Mouse (Mus musculus): ENCODE results near the gene Meis2. TPM values are rescaled to one million over a fixed set of nuclear protein-coding genes. Genes with fewer than 3 reads are reported as not detected.

Meis2 gene
- polyA plus RNA-seq, 1 experiment from 2014 or later: 13.1 TPM

DNA sequence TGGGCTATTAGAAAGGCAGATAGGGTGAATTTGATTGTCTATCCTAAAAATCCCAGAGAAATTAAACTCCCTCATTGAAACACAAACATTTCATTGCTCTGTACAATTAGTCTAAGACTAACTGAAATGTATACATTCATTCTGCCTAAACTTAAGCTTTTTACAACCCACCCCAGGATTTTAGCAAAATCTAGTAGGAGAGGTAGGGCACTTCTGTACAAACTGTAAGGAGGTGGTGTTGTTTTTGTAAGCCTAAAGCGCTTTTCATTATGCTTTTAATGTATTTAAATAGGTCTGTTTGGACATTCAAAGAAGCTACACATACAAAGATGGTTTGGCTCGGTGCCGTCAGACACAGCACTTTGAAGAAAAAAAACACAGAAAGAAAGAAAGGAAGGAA, 8.4 kb upstream of the Meis2 start:
- Histone ChIP-seq H3K27me3 (replicated peaks; ENCODE audit: control insufficient read depth, insufficient read depth, low read length) (peaks cover 66% of the 10 kb centered on the region), H3K4me1 (replicated peaks; ENCODE audit: control insufficient read depth, insufficient read depth, low read length) (no peaks in the 10 kb centered on the region; the same call in 1 of the 2 replicates), H3K9me3 (ENCODE audit: control insufficient read depth) (no peaks in the 10 kb centered on the region), H3K27ac (ENCODE audit: low read depth, low read length) (no peak overlapping the region), H3K4me2 (replicated peaks; ENCODE audit: low read depth) (0 out of 2 replicates have a peak overlapping the region, but pooled peaks have one; percentile 78), H3K36me3 (ENCODE audit: control insufficient read depth, insufficient read depth) (no peaks in the 10 kb centered on the region), H3K9ac (ENCODE audit: low read depth, low read length) (no peak overlapping the region), H3K4me3 (ENCODE audit: low read depth, low read length) (no peak overlapping the region)
- no peak for TF ChIP-seq CTCF (IDR thresholded peaks at IDR 0.05; ENCODE audit: low read depth)
- ATAC-seq: no peak
- 39% methylated on average over 3 of the region's 3 CpGs for WGBS

DNA sequence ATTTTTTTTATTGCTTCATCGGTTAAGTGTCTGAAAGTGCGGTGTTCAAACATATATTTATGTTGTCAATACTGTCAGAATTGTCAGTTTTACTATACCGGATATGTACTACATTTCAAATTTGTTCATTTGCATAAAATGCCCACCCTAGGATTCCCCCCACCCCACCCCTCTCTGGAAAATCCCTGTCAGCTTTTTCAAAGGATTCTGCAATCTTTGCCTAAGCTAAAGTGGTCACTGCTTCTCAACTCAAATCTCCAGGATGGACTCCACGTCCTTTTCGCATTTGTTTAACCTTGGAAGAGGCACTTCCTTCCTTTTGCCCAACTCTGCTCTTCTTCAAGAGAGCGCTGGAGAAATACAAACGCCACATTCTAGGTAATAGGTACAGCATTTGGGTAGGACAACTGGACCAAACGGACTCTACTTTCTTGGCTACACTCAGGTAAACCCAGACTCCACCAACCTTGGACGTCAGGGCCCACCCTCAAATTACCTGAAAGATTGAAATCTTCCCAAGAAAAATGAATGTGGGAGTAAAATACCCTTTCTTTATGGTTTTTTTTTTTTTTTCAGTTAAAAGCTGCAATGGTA, 7.8 kb upstream of the Meis2 start:
- Histone ChIP-seq H3K9ac (ENCODE audit: low read depth, low read length) (no peak overlapping the region), H3K27me3 (replicated peaks; ENCODE audit: control insufficient read depth, insufficient read depth, low read length) (peaks cover 72% of the 10 kb centered on the region), H3K36me3 (ENCODE audit: control insufficient read depth, insufficient read depth) (no peaks in the 10 kb centered on the region), H3K4me2 (replicated peaks; ENCODE audit: low read depth) (no peak overlapping the region; the same call in 1 of the 2 replicates), H3K9me3 (ENCODE audit: control insufficient read depth) (no peaks in the 10 kb centered on the region), H3K27ac (ENCODE audit: low read depth, low read length) (no peak overlapping the region), H3K4me1 (replicated peaks; ENCODE audit: control insufficient read depth, insufficient read depth, low read length) (no peaks in the 10 kb centered on the region; the same call in 1 of the 2 replicates), H3K4me3 (ENCODE audit: low read depth, low read length) (no peak overlapping the region)
- WGBS: 32% methylated on average over 9 of the region's 9 CpGs
- ATAC-seq: no peak
- TF ChIP-seq CTCF (IDR thresholded peaks at IDR 0.05; ENCODE audit: low read depth): no peak

DNA sequence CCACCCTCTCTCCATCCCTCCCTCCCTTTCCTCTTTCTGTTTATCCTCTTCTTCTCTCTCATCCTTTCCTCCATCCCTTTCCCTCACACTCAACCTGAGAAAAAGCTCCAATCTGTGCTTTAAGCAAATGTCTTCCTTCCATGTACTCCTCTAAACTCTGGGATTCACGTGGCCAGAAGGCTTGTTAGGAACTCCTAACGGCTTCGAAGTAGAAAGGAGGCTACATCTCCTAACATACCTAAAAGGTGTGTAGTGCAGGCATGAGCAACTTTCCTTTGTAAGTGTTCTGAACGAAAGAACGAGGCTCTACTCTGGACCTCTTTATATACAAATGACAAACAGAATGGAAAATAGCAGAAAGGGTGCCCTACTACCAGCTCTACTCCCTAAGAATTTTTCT, 7.1 kb upstream of the Meis2 start:
- H3K27me3 ChIP-seq (replicated peaks; ENCODE audit: control insufficient read depth, insufficient read depth, low read length): peaks cover 75% of the 10 kb centered on the region
- 22% methylated on average over 5 of the region's 5 CpGs for WGBS
- H3K4me2 ChIP-seq (replicated peaks; ENCODE audit: low read depth): peak overlapping the region; percentile 75
- H3K27ac ChIP-seq (ENCODE audit: low read depth, low read length): no peak overlapping the region
- H3K4me3 ChIP-seq (ENCODE audit: low read depth, low read length): peak overlapping the region; percentile 48
- no peak for ATAC-seq
- no peaks in the 10 kb centered on the region for H3K9me3 ChIP-seq (ENCODE audit: control insufficient read depth)
- H3K36me3 ChIP-seq (ENCODE audit: control insufficient read depth, insufficient read depth): no peaks in the 10 kb centered on the region
- H3K4me1 ChIP-seq (replicated peaks; ENCODE audit: control insufficient read depth, insufficient read depth, low read length): no peaks in the 10 kb centered on the region; the same call in 1 of the 2 replicates
- H3K9ac ChIP-seq (ENCODE audit: low read depth, low read length): no peak overlapping the region
- no peak for TF ChIP-seq CTCF (IDR thresholded peaks at IDR 0.05; ENCODE audit: low read depth)

DNA sequence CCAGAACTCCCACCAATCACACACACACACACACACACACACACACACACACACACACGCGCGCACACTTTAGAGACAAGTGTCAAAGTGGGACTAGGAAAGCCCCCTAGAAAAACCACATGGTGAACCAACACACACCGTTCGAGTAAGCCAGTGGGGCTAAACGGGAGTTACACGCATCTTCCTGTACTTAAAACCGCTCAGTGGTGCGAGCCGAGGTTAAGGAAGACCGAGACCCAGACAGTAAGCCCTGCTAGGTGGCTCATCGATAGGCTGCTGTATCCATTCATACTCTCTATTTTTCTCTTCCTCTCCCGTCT, 6.6 kb upstream of the Meis2 start:
- TF ChIP-seq CTCF (IDR thresholded peaks at IDR 0.05; ENCODE audit: low read depth): no peak
- peaks cover 73% of the 10 kb centered on the region for H3K27me3 ChIP-seq (replicated peaks; ENCODE audit: control insufficient read depth, insufficient read depth, low read length)
- 5% methylated on average over 13 of the region's 13 CpGs for whole genome bisulfite sequencing
- no peak overlapping the region for H3K27ac ChIP-seq (ENCODE audit: low read depth, low read length)
- 0 out of 2 replicates have a peak overlapping the region, but pooled peaks have one; percentile 22 for H3K9ac ChIP-seq (ENCODE audit: low read depth, low read length)
- peak overlapping the region; percentile 48 for H3K4me3 ChIP-seq (ENCODE audit: low read depth, low read length)
- H3K9me3 ChIP-seq (ENCODE audit: control insufficient read depth): no peaks in the 10 kb centered on the region
- ATAC-seq: no peak
- peak overlapping the region; percentile 75 for H3K4me2 ChIP-seq (replicated peaks; ENCODE audit: low read depth)
- H3K4me1 ChIP-seq (replicated peaks; ENCODE audit: control insufficient read depth, insufficient read depth, low read length): no peaks in the 10 kb centered on the region; the same call in 1 of the 2 replicates
- no peaks in the 10 kb centered on the region for H3K36me3 ChIP-seq (ENCODE audit: control insufficient read depth, insufficient read depth)

DNA sequence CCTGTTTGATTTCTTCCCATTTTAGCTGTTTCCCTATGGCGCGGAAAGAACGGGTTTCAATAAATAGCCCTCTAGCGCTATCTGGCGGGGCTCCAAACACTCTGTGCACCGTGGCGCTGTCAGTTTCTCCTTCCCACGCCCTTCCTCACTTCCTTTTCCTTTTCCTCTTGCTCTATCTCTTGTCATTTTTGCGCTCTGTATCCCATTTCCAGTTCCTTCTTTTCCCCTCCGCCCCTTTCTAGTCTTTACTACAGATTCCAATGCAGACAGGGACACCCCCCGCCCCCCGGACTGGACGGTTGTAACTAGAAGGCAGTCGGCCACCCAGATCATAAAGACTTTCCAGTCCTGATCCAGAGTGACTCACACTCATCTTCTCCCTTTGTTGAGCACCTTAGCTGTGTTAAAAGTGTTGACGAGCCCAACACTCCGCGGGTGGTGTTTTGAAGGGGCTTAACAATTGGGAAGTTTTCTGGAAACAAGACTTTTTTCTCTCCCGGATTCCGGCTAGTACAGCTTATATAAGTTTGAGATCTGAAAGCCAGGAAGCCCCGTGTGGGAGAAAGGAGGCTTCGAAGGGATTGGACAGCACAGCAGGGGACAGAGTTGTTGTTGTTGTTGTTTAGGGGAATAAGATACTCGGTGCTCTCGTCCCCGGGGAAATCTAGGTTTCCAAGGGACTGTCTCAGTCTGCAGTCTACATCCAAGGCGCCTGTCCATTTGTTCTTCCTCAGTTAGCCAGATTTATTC, 6.1 kb upstream of the Meis2 start:
- 4% methylated on average over 25 of the region's 25 CpGs for WGBS
- H3K9ac ChIP-seq (ENCODE audit: low read depth, low read length): peak overlapping the region; percentile 22; the same call in 1 of the 2 replicates
- H3K4me3 ChIP-seq (ENCODE audit: low read depth, low read length): peak overlapping the region; percentile 48
- TF ChIP-seq CTCF (IDR thresholded peaks at IDR 0.05; ENCODE audit: low read depth): peak; percentile 82
- no peaks in the 10 kb centered on the region for H3K36me3 ChIP-seq (ENCODE audit: control insufficient read depth, insufficient read depth)
- H3K4me1 ChIP-seq (replicated peaks; ENCODE audit: control insufficient read depth, insufficient read depth, low read length): no peaks in the 10 kb centered on the region; the same call in 1 of the 2 replicates
- H3K9me3 ChIP-seq (ENCODE audit: control insufficient read depth): no peaks in the 10 kb centered on the region
- H3K27ac ChIP-seq (ENCODE audit: low read depth, low read length): no peak overlapping the region
- ATAC-seq: no peak
- H3K4me2 ChIP-seq (replicated peaks; ENCODE audit: low read depth): peak overlapping the region; percentile 75
- H3K27me3 ChIP-seq (replicated peaks; ENCODE audit: control insufficient read depth, insufficient read depth, low read length): peaks cover 68% of the 10 kb centered on the region

DNA sequence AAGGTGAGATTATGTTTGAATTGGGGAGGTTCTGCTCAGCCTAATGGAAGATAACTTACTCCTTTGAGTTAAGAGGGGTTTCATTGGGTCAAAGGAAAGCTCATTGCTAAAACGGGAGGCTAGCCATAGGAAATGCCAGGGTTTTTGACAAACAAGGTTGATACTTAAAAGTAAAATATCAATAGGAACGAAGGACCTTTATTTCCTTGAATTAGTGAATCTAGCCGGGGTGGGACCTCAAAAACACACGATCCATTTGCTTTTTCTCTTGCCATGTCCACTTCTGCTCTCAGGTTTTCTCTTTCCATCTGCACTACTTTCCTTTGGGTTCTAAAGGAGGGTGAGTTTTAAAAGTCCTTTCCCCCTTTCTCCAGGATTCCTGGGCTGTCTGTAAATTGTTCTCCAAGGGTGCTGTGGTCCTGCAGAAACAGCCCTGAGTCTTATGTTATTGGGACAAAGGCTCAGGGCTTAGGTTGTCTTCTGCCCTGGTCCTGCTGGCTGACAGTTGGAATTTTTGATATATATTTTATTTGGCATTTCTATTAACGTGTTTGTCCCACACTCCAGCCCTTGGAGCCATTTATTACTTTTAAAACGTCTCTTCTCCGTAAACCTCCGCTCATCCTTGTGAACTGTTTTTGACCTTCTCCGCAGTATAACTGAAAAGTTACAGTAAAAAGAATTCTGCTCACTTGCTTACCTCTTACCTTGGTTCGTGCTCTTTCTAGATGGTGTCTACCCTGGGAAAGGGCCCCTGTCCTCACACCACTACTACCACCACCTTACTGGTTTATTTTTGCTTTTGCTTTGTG, 5.2 kb upstream of the Meis2 start:
- H3K9me3 ChIP-seq (ENCODE audit: control insufficient read depth): no peaks in the 10 kb centered on the region
- no peaks in the 10 kb centered on the region; the same call in 1 of the 2 replicates for H3K4me1 ChIP-seq (replicated peaks; ENCODE audit: control insufficient read depth, insufficient read depth, low read length)
- no peak for TF ChIP-seq CTCF (IDR thresholded peaks at IDR 0.05; ENCODE audit: low read depth)
- H3K27me3 ChIP-seq (replicated peaks; ENCODE audit: control insufficient read depth, insufficient read depth, low read length): peaks cover 63% of the 10 kb centered on the region
- peak overlapping the region; percentile 75 for H3K4me2 ChIP-seq (replicated peaks; ENCODE audit: low read depth)
- H3K9ac ChIP-seq (ENCODE audit: low read depth, low read length): no peak overlapping the region; the same call in 1 of the 2 replicates
- WGBS: 24% methylated on average over 10 of the region's 10 CpGs
- H3K27ac ChIP-seq (ENCODE audit: low read depth, low read length): no peak overlapping the region
- H3K36me3 ChIP-seq (ENCODE audit: control insufficient read depth, insufficient read depth): no peaks in the 10 kb centered on the region
- H3K4me3 ChIP-seq (ENCODE audit: low read depth, low read length): peak overlapping the region; percentile 48
- no peak for ATAC-seq
